Mouse (Mus musculus): ENCODE measurements around the gene Ctnna3.

- no peak for TF ChIP-seq CTCF (IDR thresholded peaks at IDR 0.05; ENCODE audit: control insufficient read depth, insufficient read depth, low read length)
- TF ChIP-seq POLR2A (IDR thresholded peaks at IDR 0.05; ENCODE audit: borderline replicate concordance, control insufficient read depth, low read depth, low read length) = no peak
Measured at GRCm38 (mm10) chr10:64643976-64644375, 1214.1 kb downstream of the Ctnna3 start.

All from bone marrow, adult 2 months (tissue).